Mouse (Mus musculus): Measurements from ENCODE around the gene Frat1.

Gene Frat1

DNA sequence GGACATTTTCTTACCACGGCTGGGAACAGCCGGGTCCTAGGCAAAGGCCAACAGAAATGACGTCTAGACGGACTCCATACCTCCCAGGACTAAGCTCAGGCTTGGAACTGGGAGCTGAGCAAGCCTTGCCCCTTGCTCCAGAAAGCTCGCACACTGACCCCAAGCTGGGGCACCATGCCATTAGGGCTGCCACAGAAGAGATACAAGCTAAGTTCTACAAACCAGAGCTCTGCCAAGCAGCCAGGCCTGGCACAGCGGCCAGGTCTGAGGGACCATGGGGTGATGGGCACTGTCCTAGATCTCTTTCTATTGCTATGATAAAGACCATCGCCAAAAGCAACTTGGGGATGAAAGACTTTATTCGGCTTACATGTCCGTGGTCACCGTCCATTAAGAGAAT lies 17.2 kb upstream of the Frat1 start:
- in situ Hi-C loops (cut with MboI; ENCODE audit: unreplicated experiment in 2 of 2), result loop anchor here in 1 of 2 experiments (10.0 kb wide), 1 partner anchor 212 kb away; no protein-coding TSS in a partner anchor

DNA sequence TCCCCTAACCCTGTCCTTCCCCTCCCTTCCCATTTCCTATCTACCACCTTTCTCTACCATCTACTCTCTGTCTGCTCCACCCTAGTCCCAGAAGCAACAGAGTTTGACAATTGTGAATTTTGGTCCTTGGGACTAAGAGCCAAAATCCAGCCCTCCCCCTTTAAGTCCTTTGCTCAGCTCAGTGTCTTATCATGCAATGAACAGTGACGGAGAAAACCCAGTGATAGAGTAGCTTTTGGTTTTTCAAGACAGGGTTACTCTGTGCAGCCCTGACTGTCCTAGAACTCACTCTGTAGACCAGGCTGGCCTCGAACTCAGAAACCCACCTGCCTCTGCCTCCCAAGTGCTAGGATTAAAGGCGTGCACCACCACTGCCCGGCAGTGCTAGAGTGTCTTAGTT lies 16.4 kb upstream of the Frat1 start:
- in situ Hi-C loops (cut with MboI; ENCODE audit: unreplicated experiment in 2 of 2), result loop anchor here in 1 of 2 experiments (10.0 kb wide), 1 partner anchor 211 kb away; no protein-coding TSS in a partner anchor

- in situ Hi-C loops (cut with MboI; ENCODE audit: unreplicated experiment in 2 of 2), result loop anchor here in 1 of 2 experiments (10.0 kb wide), 1 partner anchor 208 kb away; no protein-coding TSS in a partner anchor
Measured at GRCm38 (mm10) chr19:41816410-41816809, 13.4 kb upstream of the Frat1 start.

GRCm38 (mm10) chr19:41816915-41817314 lies 12.9 kb upstream of the Frat1 start:
- in situ Hi-C loops (cut with MboI; ENCODE audit: unreplicated experiment in 2 of 2), result loop anchor here in 1 of 2 experiments (10.0 kb wide), 1 partner anchor 208 kb away; no protein-coding TSS in a partner anchor

- in situ Hi-C loops (cut with MboI; ENCODE audit: unreplicated experiment in 2 of 2), result loop anchor here in 1 of 2 experiments (10.0 kb wide), 1 partner anchor 207 kb away; no protein-coding TSS in a partner anchor
Measured at GRCm38 (mm10) chr19:41817325-41817724, 12.4 kb upstream of the Frat1 start.

DNA sequence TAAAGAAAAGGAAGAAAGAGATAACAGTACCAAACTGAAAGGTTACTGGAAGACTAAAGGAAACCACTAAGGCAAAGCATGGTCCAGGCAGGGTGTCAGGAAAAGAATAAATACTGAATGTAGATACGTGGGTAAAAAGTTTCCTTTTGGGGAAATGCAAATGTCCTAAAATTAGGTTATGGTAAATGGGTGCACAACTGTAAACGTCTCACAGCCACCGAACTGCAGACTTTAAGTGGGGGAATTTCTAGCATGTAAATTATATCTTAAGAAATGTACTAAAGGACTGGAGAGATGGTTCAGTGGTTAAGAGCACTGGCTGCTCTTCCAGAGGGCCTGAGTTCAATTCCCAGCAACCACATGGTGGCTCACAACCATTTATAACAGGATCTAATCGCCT lies 11.0 kb upstream of the Frat1 start:
- in situ Hi-C loops (cut with MboI; ENCODE audit: unreplicated experiment in 2 of 2), result loop anchor here in 1 of 2 experiments (10.0 kb wide), 1 partner anchor 206 kb away; no protein-coding TSS in a partner anchor

DNA sequence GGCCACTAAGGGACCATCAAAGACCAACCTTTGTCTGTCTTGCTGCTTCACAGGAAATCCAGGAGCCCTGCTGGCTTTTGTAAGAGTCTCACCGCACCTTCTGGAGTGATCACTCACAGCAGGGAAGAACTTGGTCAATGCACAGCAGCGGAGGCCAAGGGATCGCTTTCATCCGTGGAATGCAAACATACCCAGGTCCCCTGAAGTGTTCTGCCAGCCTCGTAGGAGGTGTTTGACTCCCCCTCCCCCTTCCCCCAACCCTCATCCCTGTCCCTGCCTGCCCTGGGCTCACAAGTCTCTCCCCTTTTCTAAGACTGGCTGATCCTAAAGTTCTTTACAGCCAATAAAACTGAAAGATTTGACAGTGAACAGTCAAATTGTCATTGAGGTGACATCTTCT lies 8.3 kb upstream of the Frat1 start:
- in situ Hi-C loops (cut with MboI; ENCODE audit: unreplicated experiment in 2 of 2), result no loop called here

- in situ Hi-C loops (cut with MboI; ENCODE audit: unreplicated experiment in 2 of 2), result no loop called here
Measured at GRCm38 (mm10) chr19:41822589-41822988, 7.2 kb upstream of the Frat1 start.

DNA sequence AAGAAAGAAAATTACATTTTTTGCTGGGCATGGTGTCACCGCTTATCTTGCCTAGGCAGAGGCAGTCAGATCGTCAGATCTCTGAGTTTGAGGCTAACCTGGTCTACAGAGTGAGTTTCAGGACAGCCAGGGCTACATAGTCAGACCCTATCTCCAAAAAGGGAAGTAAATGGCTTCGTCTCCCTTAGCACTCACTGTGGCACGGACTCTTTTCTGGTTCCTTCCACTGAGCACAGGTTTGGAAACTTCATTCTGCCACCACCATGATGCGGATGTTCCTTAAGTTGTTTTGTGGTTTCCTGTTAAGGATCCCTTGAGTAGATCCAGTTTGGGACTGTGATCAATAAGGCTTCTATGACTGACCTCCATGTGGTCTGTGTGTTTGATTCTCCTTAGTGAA lies 4.8 kb upstream of the Frat1 start:
- in situ Hi-C loops (cut with MboI; ENCODE audit: unreplicated experiment in 2 of 2), result no loop called here

DNA sequence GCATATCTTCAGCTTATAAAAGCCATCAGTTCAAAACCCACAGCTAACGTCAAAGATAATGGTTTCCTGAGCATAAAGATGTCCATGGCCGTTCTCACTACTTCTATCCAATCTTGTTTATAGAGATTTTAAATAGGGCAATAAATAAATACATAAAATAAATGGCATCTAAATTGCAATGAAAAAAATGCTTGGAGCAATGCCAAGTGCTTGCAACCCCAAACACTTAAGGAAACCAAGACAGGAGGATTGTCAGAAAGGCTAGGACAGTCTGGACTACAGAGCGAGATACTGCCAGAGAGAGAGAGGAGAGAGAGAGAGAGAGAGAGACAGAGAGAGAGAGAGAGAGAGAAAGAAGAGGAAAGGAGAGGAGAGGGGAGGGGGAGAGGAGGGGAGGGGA lies 3.2 kb upstream of the Frat1 start:
- in situ Hi-C loops (cut with MboI; ENCODE audit: unreplicated experiment in 2 of 2), result no loop called here

GRCm38 (mm10) chr19:41828941-41829340 lies 829 bp upstream of the Frat1 start:
- in situ Hi-C loops (cut with MboI; ENCODE audit: unreplicated experiment in 2 of 2), result no loop called here

DNA sequence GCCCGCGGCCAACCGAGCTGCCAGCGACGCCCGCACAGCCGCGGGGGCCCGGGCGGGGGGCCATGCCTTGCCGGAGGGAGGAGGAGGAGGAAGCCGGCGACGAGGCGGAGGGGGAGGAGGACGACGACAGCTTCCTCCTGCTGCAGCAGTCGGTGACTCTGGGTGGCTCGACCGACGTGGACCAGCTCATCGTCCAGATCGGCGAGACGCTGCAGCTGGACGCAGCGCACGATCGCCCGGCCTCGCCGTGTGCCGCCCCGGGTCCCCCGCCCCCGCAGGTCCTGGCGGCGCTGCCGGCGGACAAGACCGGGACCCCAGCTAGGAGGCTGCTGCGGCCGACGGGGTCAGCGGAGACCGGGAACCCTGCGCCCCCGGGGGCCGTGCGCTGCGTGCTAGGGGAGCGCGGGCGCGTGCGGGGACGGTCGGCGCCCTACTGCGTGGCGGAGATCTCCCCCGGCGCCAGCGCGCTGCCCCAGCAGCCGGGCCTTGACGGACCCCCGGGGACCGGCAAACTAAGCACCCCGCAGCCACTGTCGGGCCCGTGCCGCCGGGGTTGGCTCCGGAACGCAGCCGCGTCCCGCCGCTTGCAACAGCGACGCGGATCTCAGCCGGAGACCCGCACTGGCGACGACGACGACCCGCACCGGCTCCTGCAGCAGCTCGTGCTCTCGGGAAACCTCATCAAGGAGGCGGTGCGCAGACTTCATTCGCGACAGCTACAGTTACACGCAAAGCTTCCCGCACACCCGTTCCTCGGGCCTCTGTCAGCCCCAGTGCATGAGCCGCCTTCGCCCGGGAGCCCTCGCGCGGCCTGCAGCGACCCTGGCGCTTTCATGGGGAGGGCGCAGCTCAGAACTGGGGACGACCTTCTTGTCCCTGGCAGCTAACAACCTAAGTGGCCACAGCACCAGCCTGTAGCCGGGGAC lies 599 bp downstream of the Frat1 start:
- in situ Hi-C loops (cut with MboI; ENCODE audit: unreplicated experiment in 2 of 2), result no loop called here

GRCm38 (mm10) chr19:41831101-41831570 lies 1.4 kb downstream of the Frat1 start:
- in situ Hi-C loops (cut with MboI; ENCODE audit: unreplicated experiment in 2 of 2), result no loop called here

DNA sequence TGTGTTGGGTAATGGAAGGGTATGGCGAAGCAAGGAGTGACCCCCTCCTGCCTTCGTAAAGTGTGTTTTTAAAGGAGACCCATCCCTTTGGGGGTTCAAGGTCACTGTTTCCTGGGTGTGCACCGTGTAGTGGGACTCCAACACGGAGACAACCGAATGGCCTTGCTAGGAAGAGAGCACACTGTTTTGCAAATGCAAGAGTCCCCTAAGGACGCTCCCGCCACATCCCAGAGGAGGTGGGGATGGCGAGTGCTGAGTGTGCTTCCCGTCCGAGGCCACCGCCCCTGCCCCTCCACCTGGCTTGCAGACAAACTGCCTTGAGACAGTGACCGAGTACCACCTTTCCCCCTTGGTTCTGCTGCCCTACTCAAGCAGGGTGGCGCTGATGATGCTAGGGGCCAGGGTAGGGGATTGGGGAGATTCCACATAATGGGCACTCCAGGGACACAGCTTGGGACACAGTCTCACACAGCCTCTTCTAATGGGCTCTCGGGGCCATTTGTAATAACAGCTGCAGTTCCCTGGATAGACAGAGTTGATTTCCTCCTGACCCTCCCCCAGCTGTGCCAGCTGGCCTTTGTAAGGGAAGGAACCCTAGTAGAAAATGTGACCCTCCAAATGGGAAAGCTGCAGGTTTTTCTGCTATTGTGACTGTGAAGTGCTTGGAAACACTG lies 2.1 kb downstream of the Frat1 start:
- in situ Hi-C loops (cut with MboI; ENCODE audit: unreplicated experiment in 2 of 2), result no loop called here

DNA sequence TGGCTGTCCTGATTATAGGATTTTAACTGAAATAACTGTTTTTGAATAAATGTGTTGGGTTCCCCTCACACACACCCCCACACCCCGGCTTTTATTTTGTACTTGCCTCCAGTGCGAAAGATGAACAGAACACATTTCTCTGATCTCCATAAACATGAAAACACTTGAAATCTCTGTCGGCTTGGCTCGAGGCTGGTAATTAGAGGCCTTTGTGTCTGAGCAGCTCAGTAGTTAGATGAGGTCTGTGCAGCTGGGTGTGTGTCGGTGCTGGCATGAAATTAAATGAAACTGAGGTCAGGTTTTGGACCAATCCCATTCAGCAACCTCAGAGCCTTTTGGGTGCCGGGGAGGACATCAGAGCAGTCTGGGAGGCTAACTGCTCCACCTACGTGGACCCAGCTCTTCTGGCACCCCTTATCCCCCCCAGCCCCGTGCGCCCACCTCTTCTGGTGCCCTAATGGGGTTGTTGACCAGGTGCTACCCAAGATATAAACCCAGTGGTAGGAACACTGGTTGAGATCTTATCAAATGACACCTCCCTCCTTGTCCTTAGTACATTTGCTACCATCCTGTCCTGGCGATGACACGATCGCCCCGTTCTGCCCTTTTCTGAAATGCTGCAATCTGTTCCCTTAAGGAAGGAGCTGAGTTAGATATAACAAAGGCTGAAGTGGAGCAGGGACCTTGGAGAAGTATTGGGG lies 2.9 kb downstream of the Frat1 start:
- in situ Hi-C loops (cut with MboI; ENCODE audit: unreplicated experiment in 2 of 2), result no loop called here

GRCm38 (mm10) chr19:41835407-41835806 lies 5.6 kb downstream of the Frat1 start:
- in situ Hi-C loops (cut with MboI; ENCODE audit: unreplicated experiment in 2 of 2), result no loop called here

DNA sequence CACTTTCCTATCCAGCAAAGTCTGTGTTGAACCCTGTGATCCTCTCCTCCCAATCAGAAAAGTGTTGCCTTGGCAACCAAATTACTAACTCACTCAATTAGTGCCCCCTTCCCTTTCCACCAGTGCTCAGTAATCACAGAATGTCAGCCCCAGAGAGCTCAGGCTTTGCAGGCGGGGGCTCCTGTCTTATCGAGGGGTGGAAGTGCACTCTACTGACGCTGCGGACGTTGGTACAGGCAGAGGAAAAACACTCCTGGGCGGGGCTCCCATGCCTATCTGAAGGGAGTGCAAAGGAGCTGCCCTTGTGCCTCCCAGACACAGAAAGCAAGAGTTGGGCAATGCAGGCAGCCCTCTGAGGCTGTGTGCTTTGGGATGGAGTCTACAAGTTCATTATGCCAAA lies 6.0 kb downstream of the Frat1 start:
- in situ Hi-C loops (cut with MboI; ENCODE audit: unreplicated experiment in 2 of 2), result no loop called here

GRCm38 (mm10) chr19:41836719-41837118 lies 6.9 kb downstream of the Frat1 start:
- in situ Hi-C loops (cut with MboI; ENCODE audit: unreplicated experiment in 2 of 2), result no loop called here

- in situ Hi-C loops (cut with MboI; ENCODE audit: unreplicated experiment in 2 of 2), result no loop called here
Measured at GRCm38 (mm10) chr19:41837194-41837916, 7.6 kb downstream of the Frat1 start.

- in situ Hi-C loops (cut with MboI; ENCODE audit: unreplicated experiment in 2 of 2), result no loop called here
Measured at GRCm38 (mm10) chr19:41837917-41838261, 8.1 kb downstream of the Frat1 start.

Data from v-Abl transformed pro-B cells (cell line).